Mouse (Mus musculus): ENCODE data around the gene Pick1. TPM values are rescaled to one million over a fixed set of nuclear protein-coding genes. Genes with fewer than 3 reads are reported as not detected.

Pick1 gene
- polyA plus RNA-seq (2015; fragmentation: Nextera tagmentation; extraction: Ambion mirVana) = 18.3 and 20.7 TPM in 2 replicates

GRCm38 (mm10) chr15:79229058-79229821 is at the start of gene Pick1, which contains the start of gene Gm49486:
Gene Pick1 (plus strand): TSS chr15:79229173.
Gene Gm49486 (plus strand): TSS chr15:79229391.

DNA sequence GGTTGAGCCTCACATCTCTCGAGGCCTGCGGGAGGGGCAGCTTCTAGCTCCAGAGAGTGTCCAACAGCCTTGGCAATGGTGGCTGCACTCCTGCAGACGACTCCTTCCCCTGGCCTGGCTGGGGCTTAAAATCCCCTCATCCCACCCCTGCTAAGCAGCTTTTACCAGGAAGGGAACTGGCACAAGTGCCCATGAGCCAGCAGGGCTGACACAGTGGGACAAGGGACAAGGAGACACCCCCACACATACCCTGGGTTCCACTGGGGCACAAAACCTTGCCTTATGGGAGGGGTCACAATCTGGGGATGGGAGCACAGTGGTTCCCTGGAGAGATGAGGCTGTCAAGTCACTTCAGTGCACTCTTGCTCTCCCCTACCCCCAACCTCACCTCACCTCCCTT is 25.7 kb downstream of the Pick1 start, which contains the start of gene Slc16a8:
Gene Slc16a8 (minus strand): TSS at position 101 of the 400 bp plus-strand sequence.

GRCm38 (mm10) chr15:79285399-79285798 is 56.4 kb downstream of the Pick1 start, which contains the start of gene Baiap2l2:
Gene Baiap2l2 (minus strand): TSS chr15:79285537.

Other genes with a start within 250 kb of the Pick1 start
- 516 and 524 TPM in 2 replicates for gene H1f0, start 200.7 kb upstream of the Pick1 start, polyA plus RNA-seq (2015; fragmentation: Nextera tagmentation; extraction: Ambion mirVana)
- 0.21 TPM in 1 of 2 replicates, not detected in the other for gene Galr3, start 187.3 kb upstream of the Pick1 start, polyA plus RNA-seq (2015; fragmentation: Nextera tagmentation; extraction: Ambion mirVana)
- gene Ankrd54, start 166.3 kb upstream of the Pick1 start, polyA plus RNA-seq (2015; fragmentation: Nextera tagmentation; extraction: Ambion mirVana) = 28.3 and 34.6 TPM in 2 replicates
- gene Eif3l, start 154.0 kb upstream of the Pick1 start, polyA plus RNA-seq (2015; fragmentation: Nextera tagmentation; extraction: Ambion mirVana) = 96.0 and 149 TPM in 2 replicates
- 7.4 and 8.5 TPM in 2 replicates for gene Micall1, start 120.3 kb upstream of the Pick1 start, polyA plus RNA-seq (2015; fragmentation: Nextera tagmentation; extraction: Ambion mirVana)
- gene Polr2f, start 88.2 kb upstream of the Pick1 start, polyA plus RNA-seq (2015; fragmentation: Nextera tagmentation; extraction: Ambion mirVana) = 357 and 410 TPM in 2 replicates
- 14.0 and 14.2 TPM in 2 replicates for gene 1700088E04Rik, start 87.9 kb upstream of the Pick1 start, polyA plus RNA-seq (2015; fragmentation: Nextera tagmentation; extraction: Ambion mirVana)
- 7.2 and 8.5 TPM in 2 replicates for gene Sox10, start 63.9 kb upstream of the Pick1 start, polyA plus RNA-seq (2015; fragmentation: Nextera tagmentation; extraction: Ambion mirVana)
- 0.18 and 0.32 TPM in 2 replicates for gene Gm49486, start 218 bp downstream of the Pick1 start, polyA plus RNA-seq (2015; fragmentation: Nextera tagmentation; extraction: Ambion mirVana)
- 0.07 and 0.30 TPM in 2 replicates for gene Slc16a8, start 25.6 kb downstream of the Pick1 start, polyA plus RNA-seq (2015; fragmentation: Nextera tagmentation; extraction: Ambion mirVana)
- 2.4 and 2.7 TPM in 2 replicates for gene Baiap2l2, start 56.4 kb downstream of the Pick1 start, polyA plus RNA-seq (2015; fragmentation: Nextera tagmentation; extraction: Ambion mirVana)
- 10.9 and 15.7 TPM in 2 replicates for gene Pla2g6, start 99.2 kb downstream of the Pick1 start, polyA plus RNA-seq (2015; fragmentation: Nextera tagmentation; extraction: Ambion mirVana)
- gene Maff, start 117.4 kb downstream of the Pick1 start, polyA plus RNA-seq (2015; fragmentation: Nextera tagmentation; extraction: Ambion mirVana) = 3.2 and 3.6 TPM in 2 replicates
- gene Tmem184b, start 174.4 kb downstream of the Pick1 start, polyA plus RNA-seq (2015; fragmentation: Nextera tagmentation; extraction: Ambion mirVana) = 27.6 and 35.4 TPM in 2 replicates
- gene Csnk1e, start 226.4 kb downstream of the Pick1 start, polyA plus RNA-seq (2015; fragmentation: Nextera tagmentation; extraction: Ambion mirVana) = 63.6 and 70.1 TPM in 2 replicates

Measured in adrenal gland, postnatal 0 days (tissue).